Mouse (Mus musculus): Measurements from ENCODE around the gene Dpm3. TPM values are rescaled to one million over a fixed set of nuclear protein-coding genes. Genes with fewer than 3 reads are reported as not detected.

Gene Dpm3
- polyA plus RNA-seq, 1 experiment: 440 TPM

- TF ChIP-seq POLR2A (IDR thresholded peaks at IDR 0.05; ENCODE audit: low read depth, low read length) (no peak), CTCF (IDR thresholded peaks at IDR 0.05; ENCODE audit: extremely low read depth, insufficient read length, insufficient replicate concordance, low read depth, low read length) (no peak)
- no peaks in the 10 kb centered on the region for H3K27me3 ChIP-seq (ENCODE audit: control insufficient read depth, insufficient read depth, low read length)
- no peak overlapping the region for H3K4me3 ChIP-seq (ENCODE audit: low read depth, low read length)
- no peak overlapping the region for H3K27ac ChIP-seq (ENCODE audit: insufficient read depth, low read depth, low read length)
- no peaks in the 10 kb centered on the region for H3K4me1 ChIP-seq (ENCODE audit: control insufficient read depth, insufficient read depth, insufficient read length, low read length)
- H3K36me3 ChIP-seq (ENCODE audit: control insufficient read depth, insufficient read depth, low read length): no peaks in the 10 kb centered on the region
- 82% methylated on average over 1 of the region's 1 CpGs for WGBS
These were observed 40.9 kb upstream of the Dpm3 start for GRCm38 (mm10) chr3:89218271-89218670.

- H3K27me3 ChIP-seq (ENCODE audit: control insufficient read depth, insufficient read depth, low read length): no peaks in the 10 kb centered on the region
- 56% methylated on average over 8 of the region's 8 CpGs for WGBS
- no peaks in the 10 kb centered on the region for H3K4me1 ChIP-seq (ENCODE audit: control insufficient read depth, insufficient read depth, insufficient read length, low read length)
- no peak overlapping the region for H3K27ac ChIP-seq (ENCODE audit: insufficient read depth, low read depth, low read length)
- no peaks in the 10 kb centered on the region for H3K36me3 ChIP-seq (ENCODE audit: control insufficient read depth, insufficient read depth, low read length)
- no peak for TF ChIP-seq CTCF (IDR thresholded peaks at IDR 0.05; ENCODE audit: extremely low read depth, insufficient read length, insufficient replicate concordance, low read depth, low read length)
- no peak overlapping the region for H3K4me3 ChIP-seq (ENCODE audit: low read depth, low read length)
These were observed 39.6 kb upstream of the Dpm3 start for GRCm38 (mm10) chr3:89219546-89219945.

GRCm38 (mm10) chr3:89221167-89221566 lies 38.0 kb upstream of the Dpm3 start:
- TF ChIP-seq CTCF (IDR thresholded peaks at IDR 0.05; ENCODE audit: extremely low read depth, insufficient read length, insufficient replicate concordance, low read depth, low read length) (no peak), POLR2A (IDR thresholded peaks at IDR 0.05; ENCODE audit: low read depth, low read length) (no peak)
- Histone ChIP-seq H3K27ac (ENCODE audit: insufficient read depth, low read depth, low read length) (no peak overlapping the region), H3K36me3 (ENCODE audit: control insufficient read depth, insufficient read depth, low read length) (no peaks in the 10 kb centered on the region), H3K4me3 (ENCODE audit: low read depth, low read length) (no peak overlapping the region), H3K4me1 (ENCODE audit: control insufficient read depth, insufficient read depth, insufficient read length, low read length) (no peaks in the 10 kb centered on the region), H3K27me3 (ENCODE audit: control insufficient read depth, insufficient read depth, low read length) (peaks cover 9% of the 10 kb centered on the region; the same call in 1 of the 2 replicates)
- 84% methylated on average over 5 of the region's 5 CpGs for WGBS

GRCm38 (mm10) chr3:89224796-89225195 lies 34.4 kb upstream of the Dpm3 start:
- H3K36me3 ChIP-seq (ENCODE audit: control insufficient read depth, insufficient read depth, low read length): no peaks in the 10 kb centered on the region
- 79% methylated on average over 11 of the region's 11 CpGs for WGBS

GRCm38 (mm10) chr3:89225321-89225815 lies 33.8 kb upstream of the Dpm3 start:
- peaks cover 6% of the 10 kb centered on the region for H3K4me1 ChIP-seq (ENCODE audit: control insufficient read depth, insufficient read depth, insufficient read length, low read length)
- peaks cover 13% of the 10 kb centered on the region for H3K27me3 ChIP-seq (ENCODE audit: control insufficient read depth, insufficient read depth, low read length)
- H3K4me3 ChIP-seq (ENCODE audit: low read depth, low read length): no peak overlapping the region
- no peaks in the 10 kb centered on the region for H3K36me3 ChIP-seq (ENCODE audit: control insufficient read depth, insufficient read depth, low read length)
- H3K27ac ChIP-seq (ENCODE audit: insufficient read depth, low read depth, low read length): no peak overlapping the region
- TF ChIP-seq CTCF (IDR thresholded peaks at IDR 0.05; ENCODE audit: extremely low read depth, insufficient read length, insufficient replicate concordance, low read depth, low read length) (no peak), POLR2A (IDR thresholded peaks at IDR 0.05; ENCODE audit: low read depth, low read length) (no peak)
- WGBS: 71% methylated on average over 12 of the region's 12 CpGs

More at GRCm38 (mm10) chr3:89224796-89225195, 34.4 kb upstream of the Dpm3 start:
- H3K27me3 ChIP-seq (ENCODE audit: control insufficient read depth, insufficient read depth, low read length): peaks cover 13% of the 10 kb centered on the region
- peaks cover 6% of the 10 kb centered on the region for H3K4me1 ChIP-seq (ENCODE audit: control insufficient read depth, insufficient read depth, insufficient read length, low read length)
- H3K4me3 ChIP-seq (ENCODE audit: low read depth, low read length): no peak overlapping the region
- TF ChIP-seq CTCF (IDR thresholded peaks at IDR 0.05; ENCODE audit: extremely low read depth, insufficient read length, insufficient replicate concordance, low read depth, low read length): no peak
- H3K27ac ChIP-seq (ENCODE audit: insufficient read depth, low read depth, low read length): no peak overlapping the region

- H3K27ac ChIP-seq (ENCODE audit: insufficient read depth, low read depth, low read length): no peak overlapping the region
- no peaks in the 10 kb centered on the region for H3K36me3 ChIP-seq (ENCODE audit: control insufficient read depth, insufficient read depth, low read length)
- 85% methylated on average over 4 of the region's 4 CpGs for WGBS
- H3K4me1 ChIP-seq (ENCODE audit: control insufficient read depth, insufficient read depth, insufficient read length, low read length): peaks cover 6% of the 10 kb centered on the region
- H3K27me3 ChIP-seq (ENCODE audit: control insufficient read depth, insufficient read depth, low read length): peaks cover 14% of the 10 kb centered on the region
- TF ChIP-seq CTCF (IDR thresholded peaks at IDR 0.05; ENCODE audit: extremely low read depth, insufficient read length, insufficient replicate concordance, low read depth, low read length): no peak
- no peak for TF ChIP-seq POLR2A (IDR thresholded peaks at IDR 0.05; ENCODE audit: low read depth, low read length)
- no peak overlapping the region for H3K4me3 ChIP-seq (ENCODE audit: low read depth, low read length)
These were observed 33.2 kb upstream of the Dpm3 start for GRCm38 (mm10) chr3:89225918-89226317.

GRCm38 (mm10) chr3:89226361-89226760 lies 32.8 kb upstream of the Dpm3 start:
- Histone ChIP-seq H3K27me3 (ENCODE audit: control insufficient read depth, insufficient read depth, low read length) (peaks cover 18% of the 10 kb centered on the region), H3K4me3 (ENCODE audit: low read depth, low read length) (no peak overlapping the region), H3K27ac (ENCODE audit: insufficient read depth, low read depth, low read length) (no peak overlapping the region), H3K36me3 (ENCODE audit: control insufficient read depth, insufficient read depth, low read length) (no peaks in the 10 kb centered on the region), H3K4me1 (ENCODE audit: control insufficient read depth, insufficient read depth, insufficient read length, low read length) (peaks cover 6% of the 10 kb centered on the region)
- WGBS: 64% methylated on average over 11 of the region's 11 CpGs
- TF ChIP-seq CTCF (IDR thresholded peaks at IDR 0.05; ENCODE audit: extremely low read depth, insufficient read length, insufficient replicate concordance, low read depth, low read length): no peak
- no peak for TF ChIP-seq POLR2A (IDR thresholded peaks at IDR 0.05; ENCODE audit: low read depth, low read length)

Data from small intestine, adult 2 months (tissue).